Mouse (Mus musculus) MEL (cell line): ENCODE results near the gene Wnt3. TPM values are rescaled to one million over a fixed set of nuclear protein-coding genes. Genes with fewer than 3 reads are reported as not detected.

Experiments
- DNase-seq: peaks from one replicate; pipeline ENCODE4 v3.0.0; 2011; ENCODE audit warnings: low read depth, low spot score
- H3K27ac ChIP-seq: 2 replicates; pipeline ENCODE4 v1.5.1; 2012; ENCODE audit warnings: low read depth, mild to moderate bottlenecking, control low read depth, low read length, moderate library complexity; ENCODE audit not compliant: control insufficient read depth
- H3K27me3 ChIP-seq, 2 experiments: fragments of 150-350 bp in 1 of 2; sonication (generic) in 1 of 2; 2 replicates each; pipeline ENCODE4 v1.6.1; 2012; ENCODE audit warnings: low read length in 2 of 2, mild to moderate bottlenecking in 2 of 2, improper control_type of control experiment in 1 of 2, moderate library complexity in 1 of 2; ENCODE audit not compliant: insufficient read depth in 2 of 2, control insufficient read depth in 1 of 2
- H3K36me3 ChIP-seq, 2 experiments: 2 replicates each; pipeline ENCODE4 v1.6.1; 2012 to 2014; ENCODE audit warnings: low read length in 2 of 2, improper control_type of control experiment in 1 of 2, inconsistent platforms in 1 of 2, mild to moderate bottlenecking in 1 of 2; ENCODE audit not compliant: insufficient read depth in 2 of 2, control insufficient read depth in 1 of 2
- H3K4me1 ChIP-seq, 2 experiments: fragments of 150-350 bp in 1 of 2; sonication (generic) in 1 of 2; 2 replicates each; pipeline ENCODE4 v1.6.1; 2012; ENCODE audit warnings: low read length in 2 of 2, improper control_type of control experiment in 1 of 2, mild to moderate bottlenecking in 1 of 2; ENCODE audit not compliant: insufficient read depth in 2 of 2, control insufficient read depth in 1 of 2
- H3K4me3 ChIP-seq, 2 experiments: fragments of 150-350 bp in 1 of 2; sonication (generic) in 1 of 2; 2 replicates each; pipeline ENCODE4 v1.5.1; 2012; ENCODE audit warnings: low read depth in 2 of 2, low read length in 2 of 2, mild to moderate bottlenecking in 2 of 2, moderate library complexity in 2 of 2, control low read depth in 1 of 2, improper control_type of control experiment in 1 of 2; ENCODE audit not compliant: control insufficient read depth in 1 of 2, insufficient read depth in 1 of 2
- H3K79me2 ChIP-seq: 2 replicates; pipeline ENCODE4 v1.6.1; 2012; ENCODE audit warnings: mild to moderate bottlenecking, low read length, moderate library complexity; ENCODE audit not compliant: control insufficient read depth, poor library complexity, insufficient read depth
- H3K9ac ChIP-seq: 2 replicates; pipeline ENCODE4 v1.6.1; 2012; ENCODE audit warnings: low read depth, mild to moderate bottlenecking, control low read depth, low read length, moderate library complexity; ENCODE audit not compliant: control insufficient read depth, poor library complexity, severe bottlenecking
- H3K9me3 ChIP-seq: fragments of 150-350 bp; sonication (generic); replicated peaks from 2 replicates; pipeline ENCODE4 v1.6.1; 2012; ENCODE audit warnings: mild to moderate bottlenecking, low read length, improper control_type of control experiment, moderate library complexity; ENCODE audit not compliant: insufficient read depth
- CHD1 ChIP-seq: IDR thresholded peaks from 2 replicates; pipeline ENCODE4 v1.6.1; 2012; ENCODE audit warnings: low read depth, mild to moderate bottlenecking, inconsistent platforms, low read length, improper control_type of control experiment
- CHD2 ChIP-seq: IDR thresholded peaks from 2 replicates; pipeline ENCODE4 v1.6.1; 2011; ENCODE audit warnings: low read length, improper control_type of control experiment
- CTCF ChIP-seq, 3 experiments: IDR thresholded peaks in 2 of 3; conservative IDR thresholded peaks in 1 of 3; 2 replicates each; pipeline ENCODE4 v1.5.1; 2011 to 2012; ENCODE audit warnings: low read length in 3 of 3, low read depth in 2 of 3, mild to moderate bottlenecking in 2 of 3, improper control_type of control experiment in 1 of 3, inconsistent platforms in 1 of 3, mixed read lengths in 1 of 3, moderate library complexity in 1 of 3; ENCODE audit not compliant: control insufficient read depth in 1 of 3, insufficient read depth in 1 of 3, poor library complexity in 1 of 3, severe bottlenecking in 1 of 3
- EP300 ChIP-seq, 2 experiments: IDR thresholded peaks; 2 replicates each; pipeline ENCODE4 v1.6.1; 2011; ENCODE audit warnings: improper control_type of control experiment in 2 of 2, low read length in 2 of 2, low read depth in 1 of 2, mild to moderate bottlenecking in 1 of 2
- JUND ChIP-seq: IDR thresholded peaks from 2 replicates; pipeline ENCODE4 v1.6.1; 2011; ENCODE audit warnings: low read depth, mild to moderate bottlenecking, improper control_type of control experiment, low read length
- MAFK ChIP-seq: IDR thresholded peaks from 2 replicates; pipeline ENCODE4 v1.6.1; 2011; ENCODE audit warnings: low read depth, mild to moderate bottlenecking, low read length, improper control_type of control experiment, borderline replicate concordance
- MEF2A ChIP-seq: IDR thresholded peaks from 2 replicates; pipeline ENCODE4 v1.6.1; 2014; ENCODE audit warnings: low read depth, mild to moderate bottlenecking, inconsistent platforms, low read length, improper control_type of control experiment; ENCODE audit not compliant: poor library complexity, insufficient replicate concordance, severe bottlenecking; ENCODE audit errors: extremely low read depth
- MYB ChIP-seq: IDR thresholded peaks from 2 replicates; pipeline ENCODE4 v1.6.1; 2011; ENCODE audit warnings: mild to moderate bottlenecking, low read depth, low read length, improper control_type of control experiment
- NELFE ChIP-seq: IDR thresholded peaks from 2 replicates; pipeline ENCODE4 v1.6.1; 2011; ENCODE audit warnings: low read depth, low read length, improper control_type of control experiment
- POLR2A ChIP-seq, 2 experiments: IDR thresholded peaks; 2 replicates each; pipeline ENCODE4 v1.6.1; 2011 to 2012; ENCODE audit warnings: low read length in 2 of 2, mild to moderate bottlenecking in 2 of 2, control low read depth in 1 of 2, improper control_type of control experiment in 1 of 2, low read depth in 1 of 2, moderate library complexity in 1 of 2; ENCODE audit not compliant: control insufficient read depth in 1 of 2, insufficient read depth in 1 of 2, poor library complexity in 1 of 2
- POLR2AphosphoS5 ChIP-seq: IDR thresholded peaks from 2 replicates; pipeline ENCODE4 v1.6.1; 2012; ENCODE audit warnings: low read depth, borderline replicate concordance, mild to moderate bottlenecking, inconsistent platforms, low read length, moderate library complexity, mixed read lengths
- RAD21 ChIP-seq: IDR thresholded peaks from 2 replicates; pipeline ENCODE4 v1.6.1; 2011; ENCODE audit warnings: mild to moderate bottlenecking, low read depth, low read length, improper control_type of control experiment
- RCOR1 ChIP-seq: IDR thresholded peaks from 2 replicates; pipeline ENCODE4 v1.6.1; 2012; ENCODE audit warnings: low read depth, mild to moderate bottlenecking, inconsistent platforms, low read length, improper control_type of control experiment
- SIN3A ChIP-seq: IDR thresholded peaks from 2 replicates; pipeline ENCODE4 v1.6.1; 2012; ENCODE audit warnings: low read length, improper control_type of control experiment, inconsistent platforms
- SMC3 ChIP-seq: IDR thresholded peaks from 2 replicates; pipeline ENCODE4 v1.6.1; 2011; ENCODE audit warnings: low read depth, low read length, improper control_type of control experiment
- UBTF ChIP-seq: IDR thresholded peaks from 2 replicates; pipeline ENCODE4 v1.6.1; 2012; ENCODE audit warnings: low read depth, mild to moderate bottlenecking, inconsistent platforms, low read length, improper control_type of control experiment, moderate library complexity, borderline replicate concordance; ENCODE audit not compliant: insufficient read depth
- USF1 ChIP-seq: IDR thresholded peaks from 2 replicates; pipeline ENCODE4 v1.6.1; 2014; ENCODE audit warnings: low read depth, mild to moderate bottlenecking, inconsistent platforms, low read length, improper control_type of control experiment, moderate library complexity
- ZC3H11A ChIP-seq: IDR thresholded peaks from 2 replicates; pipeline ENCODE4 v1.6.1; 2012; ENCODE audit warnings: low read depth, mild to moderate bottlenecking, inconsistent platforms, low read length, improper control_type of control experiment
- ZKSCAN1 ChIP-seq: IDR thresholded peaks from 2 replicates; pipeline ENCODE4 v1.6.1; 2012; ENCODE audit warnings: low read depth, mild to moderate bottlenecking, inconsistent platforms, low read length, improper control_type of control experiment, moderate library complexity
- ZMIZ1 ChIP-seq: IDR thresholded peaks from 2 replicates; pipeline ENCODE4 v1.6.1; 2012; ENCODE audit warnings: low read depth, mild to moderate bottlenecking, inconsistent platforms, low read length, improper control_type of control experiment, moderate library complexity
- ZNF384 ChIP-seq: IDR thresholded peaks from 2 replicates; pipeline ENCODE4 v1.6.1; 2012; ENCODE audit warnings: low read depth, mild to moderate bottlenecking, inconsistent platforms, low read length, improper control_type of control experiment
- polyA plus RNA-seq, 2 experiments: library from polyadenylated mRNA; stranded (reverse) in 1 of 2; unstranded in 1 of 2; fragments of >175 nt in 1 of 2; fragments of >200 nt in 1 of 2; gene quantifications; 2 replicates each; pipeline versions ENCODE4 v1.2.1 to v1.2.4; 2012; ENCODE audit warnings: low replicate concordance in 2 of 2, low read depth in 1 of 2; ENCODE audit not compliant: insufficient read length in 2 of 2, insufficient read depth in 1 of 2, missing spikeins in 1 of 2
- total RNA-seq: library from RNA; depleted of rRNA; stranded (reverse); fragments of 300-350 nt; gene quantifications from 2 replicates; pipeline ENCODE4 v1.2.3, GENCODE M21; 2012

Gene Wnt3
- total and polyA plus RNA-seq, 3 experiments: not detected

GRCm38 (mm10) chr11:103828866-103829265 lies 54.9 kb downstream of the Wnt3 start:
- DNase-seq: no peak
- no peak overlapping the region for H3K27ac ChIP-seq
- H3K79me2 ChIP-seq: no peaks in the 10 kb centered on the region
- no peaks in the 10 kb centered on the region for H3K27me3 ChIP-seq
- H3K4me1 ChIP-seq: no peaks in the 10 kb centered on the region
- TF ChIP-seq EP300 (IDR thresholded peaks at IDR 0.05; ENCODE audit: low read depth in 1 of 2, low read length in 2 of 2) (no peak), UBTF (no peak), NELFE (no peak), RAD21 (no peak), JUND (no peak), POLR2AphosphoS5 (no peak), MYB (no peak), RCOR1 (no peak), USF1 (no peak), POLR2A (IDR thresholded peaks at IDR 0.05; ENCODE audit: control insufficient read depth in 1 of 2, insufficient read depth in 1 of 2, low read depth in 1 of 2, low read length in 2 of 2, poor library complexity in 1 of 2) (no peak)
- no peaks in the 10 kb centered on the region for H3K36me3 ChIP-seq
- H3K9me3 ChIP-seq: no peaks in the 10 kb centered on the region
- no peak overlapping the region for H3K4me3 ChIP-seq
- no peak overlapping the region for H3K9ac ChIP-seq

DNA sequence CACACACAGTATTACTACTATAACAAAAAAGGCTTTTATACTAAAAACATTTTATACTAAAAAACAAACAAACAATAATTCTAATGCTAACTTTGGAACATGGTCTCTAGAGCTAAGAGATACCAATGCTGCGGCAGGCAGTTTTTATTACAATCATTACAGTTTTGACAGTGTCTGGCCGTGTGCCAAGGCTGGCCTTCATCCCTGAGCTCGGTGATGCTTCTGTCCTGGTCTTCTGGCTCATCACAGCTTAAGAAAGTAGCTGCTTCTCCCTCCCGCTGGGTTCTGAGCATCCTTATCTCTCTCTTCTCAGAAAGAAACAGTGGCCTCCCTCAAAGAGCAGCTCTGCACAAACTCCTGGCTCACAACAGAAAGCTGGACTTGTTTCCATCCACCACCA lies 56.0 kb downstream of the Wnt3 start:
- no peak for DNase-seq
- Histone ChIP-seq H3K27ac (no peak overlapping the region), H3K9ac (no peak overlapping the region), H3K79me2 (no peaks in the 10 kb centered on the region)
- no peak for TF ChIP-seq RCOR1
- TF ChIP-seq JUND: no peak
- no peak for TF ChIP-seq MAFK
- no peak for TF ChIP-seq CHD2
- TF ChIP-seq SIN3A: no peak
- TF ChIP-seq CTCF (IDR thresholded peaks at IDR 0.05 in 2 of 3, conservative IDR thresholded peaks at IDR 0.05 in 1 of 3; ENCODE audit: control insufficient read depth in 1 of 3, insufficient read depth in 1 of 3, low read depth in 2 of 3, low read length in 3 of 3, poor library complexity in 1 of 3, severe bottlenecking in 1 of 3): no peak
- TF ChIP-seq, all 39 proteins: peak for 0
- H3K27me3 ChIP-seq: no peaks in the 10 kb centered on the region
- H3K4me3 ChIP-seq: no peak overlapping the region
- H3K36me3 ChIP-seq: no peaks in the 10 kb centered on the region
- no peaks in the 10 kb centered on the region for H3K9me3 ChIP-seq
- no peaks in the 10 kb centered on the region for H3K4me1 ChIP-seq

- H3K4me3 ChIP-seq: no peak overlapping the region
- H3K27me3 ChIP-seq: no peaks in the 10 kb centered on the region
- no peak overlapping the region for H3K27ac ChIP-seq
- no peaks in the 10 kb centered on the region for H3K9me3 ChIP-seq
- H3K79me2 ChIP-seq: no peaks in the 10 kb centered on the region
- DNase-seq: no peak
- no peak overlapping the region for H3K9ac ChIP-seq
- H3K4me1 ChIP-seq: no peaks in the 10 kb centered on the region
- H3K36me3 ChIP-seq: no peaks in the 10 kb centered on the region
- TF ChIP-seq ZC3H11A (no peak), SMC3 (no peak), ZMIZ1 (no peak), UBTF (no peak), CHD1 (no peak), ZNF384 (no peak), SIN3A (no peak), MEF2A (no peak), ZKSCAN1 (no peak)
These were observed 56.5 kb downstream of the Wnt3 start for GRCm38 (mm10) chr11:103830476-103830875.
